Mouse (Mus musculus) hindbrain, postnatal 0 days (tissue): ENCODE data around the gene Gorasp1. TPM values are rescaled to one million over a fixed set of nuclear protein-coding genes. Genes with fewer than 3 reads are reported as not detected.
A peak's percentile ranks its signal among the peaks of the same experiment; 100 is the strongest.

Experiments used
- ATAC-seq: fragments of 200-750 bp; cut with Nextera tagmentation; 2 replicates; pipeline ENCODE4 v1.8.0; 2017; ENCODE audit warnings: mild to moderate bottlenecking, moderate TSS enrichment, moderate library complexity
- DNase-seq: peaks from one replicate; pipeline ENCODE4 v3.0.0-alpha.2; 2015; ENCODE audit warnings: low spot score
- H3K27ac ChIP-seq: fragments of 300-500 bp; sonication (generic); 2 replicates; pipeline ENCODE4 v1.5.1; 2014; ENCODE audit warnings: mild to moderate bottlenecking
- H3K27me3 ChIP-seq: fragments of 300-500 bp; sonication (generic); 2 replicates; pipeline ENCODE4 v1.6.1; 2014; ENCODE audit warnings: low read length, mixed read lengths; ENCODE audit not compliant: insufficient read depth
- H3K36me3 ChIP-seq: fragments of 300-500 bp; sonication (generic); 2 replicates; pipeline ENCODE4 v1.6.1; 2014; ENCODE audit warnings: low read length, mixed read lengths; ENCODE audit not compliant: insufficient read depth
- H3K4me1 ChIP-seq: fragments of 300-500 bp; sonication (generic); 2 replicates; pipeline ENCODE4 v1.6.1; 2014; ENCODE audit warnings: antibody characterized with exemption, low read length, mixed read lengths; ENCODE audit not compliant: insufficient read depth
- H3K4me2 ChIP-seq: fragments of 300-500 bp; sonication (generic); 2 replicates; pipeline ENCODE4 v1.6.1; 2014; ENCODE audit warnings: low read depth, mild to moderate bottlenecking, low read length, moderate library complexity, mixed read lengths
- H3K4me3 ChIP-seq: fragments of 300-500 bp; sonication (generic); 2 replicates; pipeline ENCODE4 v1.5.1; 2014; ENCODE audit warnings: low read length
- H3K9ac ChIP-seq: fragments of 300-500 bp; sonication (generic); replicated peaks from 2 replicates; pipeline ENCODE4 v1.6.1; 2014; ENCODE audit warnings: mild to moderate bottlenecking, low read length, moderate library complexity, mixed read lengths
- H3K9me3 ChIP-seq: fragments of 300-500 bp; sonication (generic); 2 replicates; pipeline ENCODE4 v1.6.1; 2016; ENCODE audit warnings: low read length, mixed read lengths
- CTCF ChIP-seq: IDR thresholded peaks from 2 replicates; pipeline ENCODE4 v1.5.1; 2016; ENCODE audit warnings: antibody characterized with exemption, control low read depth, low read depth
- WGBS: fragments of 180-500 bp; shearing (Covaris S2); extraction: QIAGEN DNeasy Blood & Tissue Kit; methylation state at CpG from one replicate; pipeline ENCODE4 v1.1.7; 2014; 5-methylcytosine and 5-hydroxymethylcytosine counted together
- polyA plus RNA-seq: library from polyadenylated mRNA; unstranded; fragments of >200 nt; fragmentation: Nextera tagmentation; extraction: Ambion mirVana; gene quantifications from 2 replicates; pipeline ENCODE4 v1.2.1, GENCODE M21; 2015
- total RNA-seq: library from RNA; depleted of rRNA; stranded (reverse); fragments of >200 nt; gene quantifications from 2 replicates; pipeline ENCODE4 v1.2.3, GENCODE M21; 2014

Gorasp1 gene
- total and polyA plus RNA-seq, 2 experiments from 2014 or later = 21.1 to 28.1 TPM

GRCm38 (mm10) chr9:119933675-119934074 lies 3.7 kb downstream of the Gorasp1 start:
- DNase-seq (no peak), ATAC-seq (no peak)
- peaks cover 17% of the 10 kb centered on the region; the same call in 1 of the 2 replicates for H3K36me3 ChIP-seq
- no peak overlapping the region for H3K27ac ChIP-seq
- no peak for TF ChIP-seq CTCF
- H3K4me1 ChIP-seq = peaks cover 5% of the 10 kb centered on the region; the same call in 1 of the 2 replicates
- H3K9ac ChIP-seq = no peak overlapping the region
- H3K4me3 ChIP-seq = no peak overlapping the region
- no peaks in the 10 kb centered on the region for H3K27me3 ChIP-seq
- 95% methylated on average over 6 of the region's 6 CpGs for WGBS
- no peaks in the 10 kb centered on the region for H3K9me3 ChIP-seq
- H3K4me2 ChIP-seq = no peak overlapping the region

- 89% methylated on average over 12 of the region's 12 CpGs for WGBS
- Histone ChIP-seq H3K27me3 (no peaks in the 10 kb centered on the region), H3K4me1 (peaks cover 5% of the 10 kb centered on the region; the same call in 1 of the 2 replicates), H3K9me3 (no peaks in the 10 kb centered on the region), H3K9ac (no peak overlapping the region), H3K4me3 (no peak overlapping the region), H3K27ac (no peak overlapping the region), H3K36me3 (peaks cover 25% of the 10 kb centered on the region), H3K4me2 (no peak overlapping the region)
- ATAC-seq = no peak
- TF ChIP-seq CTCF = no peak
- no peak for DNase-seq
Measured at GRCm38 (mm10) chr9:119932358-119932757, 5.0 kb downstream of the Gorasp1 start.

DNA sequence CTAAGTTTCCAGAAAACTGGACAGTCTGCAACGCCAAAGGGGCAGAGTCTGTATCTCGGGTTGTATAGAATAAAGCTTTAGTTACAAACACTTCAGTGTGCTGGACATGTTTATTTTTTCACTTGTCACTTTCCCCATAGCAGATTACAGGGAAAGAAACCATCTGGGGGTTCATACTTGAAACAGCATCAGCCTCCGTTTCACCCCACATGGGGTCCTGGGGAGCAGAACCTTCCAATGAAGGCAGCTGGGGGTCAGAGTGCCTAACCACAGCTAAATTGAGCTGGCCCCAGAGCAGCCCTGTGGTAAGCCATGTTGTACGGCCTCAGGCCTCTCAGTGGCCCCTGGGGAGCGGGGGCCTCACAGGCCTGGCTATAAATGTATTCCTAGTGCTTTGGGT lies 10.9 kb downstream of the Gorasp1 start:
- H3K4me2 ChIP-seq = no peak overlapping the region
- H3K9ac ChIP-seq = no peak overlapping the region
- H3K27ac ChIP-seq = no peak overlapping the region
- DNase-seq (no peak), ATAC-seq (no peak; the same call in 1 of the 2 replicates)
- H3K9me3 ChIP-seq = no peaks in the 10 kb centered on the region
- H3K27me3 ChIP-seq = no peaks in the 10 kb centered on the region
- 82% methylated on average over 5 of the region's 5 CpGs for WGBS
- H3K4me1 ChIP-seq = no peaks in the 10 kb centered on the region
- H3K4me3 ChIP-seq = no peak overlapping the region
- H3K36me3 ChIP-seq = peaks cover 68% of the 10 kb centered on the region
- no peak for TF ChIP-seq CTCF

- Histone ChIP-seq H3K27me3 (no peaks in the 10 kb centered on the region), H3K4me3 (no peak overlapping the region), H3K4me2 (no peak overlapping the region), H3K9ac (no peak overlapping the region), H3K36me3 (peaks cover 74% of the 10 kb centered on the region), H3K4me1 (no peaks in the 10 kb centered on the region), H3K27ac (no peak overlapping the region), H3K9me3 (no peaks in the 10 kb centered on the region)
- no peak for TF ChIP-seq CTCF
- 48% methylated on average over 8 of the region's 8 CpGs for WGBS
- DNase-seq (peak; percentile 33), ATAC-seq (no peak)
Measured at GRCm38 (mm10) chr9:119925729-119926128, 11.6 kb downstream of the Gorasp1 start.

DNA sequence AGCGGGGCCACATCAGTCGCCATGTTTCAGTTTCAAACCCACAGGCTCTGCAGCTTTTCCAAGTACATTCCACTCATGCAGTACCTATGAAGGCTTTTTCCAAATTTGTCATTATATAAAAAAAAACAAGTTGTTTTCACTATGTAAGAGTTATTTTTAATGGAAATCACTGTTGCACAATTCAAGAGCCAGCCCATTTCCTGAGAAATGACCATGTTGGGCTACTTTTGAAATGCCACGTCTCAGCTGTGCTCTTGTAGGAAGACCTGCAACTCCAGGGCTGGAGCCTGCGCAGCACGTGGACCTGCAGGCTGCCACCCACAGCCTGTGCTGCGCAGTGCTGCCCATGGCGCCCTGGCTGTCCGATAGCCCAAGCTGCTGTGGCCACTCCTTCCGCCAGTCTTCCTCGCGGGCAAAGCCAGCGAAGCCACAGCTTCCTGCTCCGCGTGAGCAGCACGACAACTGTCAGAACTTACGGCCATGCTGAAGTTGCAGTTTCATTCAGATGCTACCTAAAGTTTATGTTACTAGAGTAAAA lies 12.2 kb downstream of the Gorasp1 start:
- no peak for ATAC-seq
- 92% methylated on average over 16 of the region's 16 CpGs for WGBS
- TF ChIP-seq CTCF = no peak
- Histone ChIP-seq H3K27ac (no peak overlapping the region), H3K4me1 (no peaks in the 10 kb centered on the region), H3K9ac (no peak overlapping the region), H3K36me3 (peaks cover 77% of the 10 kb centered on the region), H3K27me3 (no peaks in the 10 kb centered on the region), H3K9me3 (no peaks in the 10 kb centered on the region), H3K4me2 (no peak overlapping the region), H3K4me3 (no peak overlapping the region)
- no peak for DNase-seq

DNA sequence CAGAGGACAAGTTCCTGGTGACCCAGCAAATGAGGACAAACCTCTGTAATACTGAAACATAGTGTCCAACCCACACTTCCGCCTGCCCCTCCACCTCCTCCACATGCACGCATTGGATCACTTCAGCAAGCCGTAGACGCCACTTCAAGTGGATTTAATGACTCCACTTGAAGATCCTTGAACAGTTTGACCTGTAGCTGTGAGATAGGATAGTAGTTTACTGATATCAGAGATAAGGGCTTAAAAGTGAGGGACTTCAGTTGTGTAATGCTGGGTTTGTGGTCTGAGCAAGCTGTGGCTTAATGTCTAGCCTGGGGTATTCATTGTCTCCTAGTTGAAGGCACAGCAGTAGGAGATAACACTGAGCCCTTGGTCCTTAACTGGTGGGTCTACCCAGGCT lies 13.9 kb downstream of the Gorasp1 start:
- no peak overlapping the region for H3K4me2 ChIP-seq
- H3K36me3 ChIP-seq = peaks cover 78% of the 10 kb centered on the region
- WGBS = 96% methylated on average over 4 of the region's 4 CpGs
- no peak overlapping the region for H3K9ac ChIP-seq
- no peak for DNase-seq
- H3K4me1 ChIP-seq = no peaks in the 10 kb centered on the region
- H3K9me3 ChIP-seq = no peaks in the 10 kb centered on the region
- H3K4me3 ChIP-seq = no peak overlapping the region
- no peak for ATAC-seq
- no peak overlapping the region for H3K27ac ChIP-seq
- no peaks in the 10 kb centered on the region for H3K27me3 ChIP-seq
- no peak for TF ChIP-seq CTCF

DNA sequence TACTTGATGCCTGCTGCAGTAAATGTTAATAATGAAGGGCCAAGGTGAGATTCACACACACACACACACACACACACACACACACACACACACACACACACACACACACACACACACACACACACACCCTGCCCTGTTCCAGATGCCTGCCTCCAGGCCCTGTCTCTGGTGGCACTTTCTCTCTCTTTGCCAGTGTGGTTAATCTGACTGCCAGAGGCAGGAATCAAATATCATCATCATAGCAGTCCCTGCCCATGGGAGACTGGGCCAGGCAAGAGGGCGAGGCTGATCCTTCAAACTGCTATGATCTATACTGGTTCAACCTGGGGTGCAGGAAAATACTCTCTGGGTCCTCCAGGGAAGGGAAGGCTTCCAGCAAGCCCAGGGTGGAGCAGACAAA lies 17.5 kb downstream of the Gorasp1 start:
- 81% methylated on average over 1 of the region's 1 CpGs for WGBS
- DNase-seq (no peak), ATAC-seq (no peak)
- no peak for TF ChIP-seq CTCF
- Histone ChIP-seq H3K9ac (no peak overlapping the region), H3K36me3 (peaks cover 74% of the 10 kb centered on the region), H3K9me3 (no peaks in the 10 kb centered on the region), H3K27ac (no peak overlapping the region), H3K4me1 (no peaks in the 10 kb centered on the region), H3K27me3 (no peaks in the 10 kb centered on the region), H3K4me2 (no peak overlapping the region), H3K4me3 (no peak overlapping the region)
